Mouse (Mus musculus): ENCODE measurements around the gene Khsrp. TPM values are rescaled to one million over a fixed set of nuclear protein-coding genes. Genes with fewer than 3 reads are reported as not detected.
A peak's percentile ranks its signal among the peaks of the same experiment; 100 is the strongest.

Gene Khsrp
- total and polyA plus RNA-seq, 3 experiments: 89.3 to 157 (median 125) TPM

DNA sequence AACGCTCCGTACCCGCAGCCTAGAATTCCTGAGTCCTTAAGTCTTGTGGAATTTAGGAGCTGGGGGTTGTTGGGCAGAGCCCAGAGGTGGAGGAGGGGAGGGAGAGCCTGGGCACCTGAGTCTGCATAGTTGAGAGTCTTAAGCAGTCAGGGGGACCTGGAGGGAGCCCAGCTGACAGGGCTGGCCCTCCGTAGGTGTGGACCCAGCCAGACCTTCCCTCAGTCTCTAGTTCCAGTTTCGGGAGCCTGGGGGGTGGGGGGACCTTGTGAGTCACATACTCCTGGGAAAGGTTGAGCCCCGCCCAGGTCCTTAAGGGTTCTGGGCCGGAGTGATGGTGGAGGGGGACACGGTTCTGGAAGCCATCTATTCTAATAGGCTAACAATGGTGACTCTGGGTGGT, 31.7 kb upstream of the Khsrp start:
- no peak for DNase-seq (ENCODE audit: low read depth, low spot score)
- H3K79me2 ChIP-seq (ENCODE audit: control insufficient read depth, insufficient read depth, low read length, poor library complexity): peaks cover 6% of the 10 kb centered on the region
- H3K9me3 ChIP-seq (replicated peaks; ENCODE audit: insufficient read depth, low read length): no peaks in the 10 kb centered on the region
- H3K36me3 ChIP-seq (ENCODE audit: control insufficient read depth in 1 of 2, insufficient read depth in 2 of 2, low read length in 2 of 2): peaks cover 0 to 16% of the 10 kb centered on the region in 2 experiments; a peak in 2 of 4 replicates
- H3K4me1 ChIP-seq (ENCODE audit: control insufficient read depth in 1 of 2, insufficient read depth in 2 of 2, low read length in 2 of 2): peaks cover 2 to 23% of the 10 kb centered on the region in 2 experiments; a peak in 3 of 4 replicates
- no peaks in the 10 kb centered on the region for H3K27me3 ChIP-seq (ENCODE audit: control insufficient read depth in 1 of 2, insufficient read depth in 2 of 2, low read length in 2 of 2)
- H3K27ac ChIP-seq (ENCODE audit: control insufficient read depth, low read depth, low read length): no peak overlapping the region
- H3K4me3 ChIP-seq (ENCODE audit: control insufficient read depth in 1 of 2, insufficient read depth in 1 of 2, low read depth in 2 of 2, low read length in 2 of 2): no peak overlapping the region
- H3K9ac ChIP-seq (ENCODE audit: control insufficient read depth, low read depth, low read length, poor library complexity, severe bottlenecking): no peak overlapping the region
- TF ChIP-seq BHLHE40 (IDR thresholded peaks at IDR 0.05; ENCODE audit: borderline replicate concordance, low read depth, low read length): no peak

DNA sequence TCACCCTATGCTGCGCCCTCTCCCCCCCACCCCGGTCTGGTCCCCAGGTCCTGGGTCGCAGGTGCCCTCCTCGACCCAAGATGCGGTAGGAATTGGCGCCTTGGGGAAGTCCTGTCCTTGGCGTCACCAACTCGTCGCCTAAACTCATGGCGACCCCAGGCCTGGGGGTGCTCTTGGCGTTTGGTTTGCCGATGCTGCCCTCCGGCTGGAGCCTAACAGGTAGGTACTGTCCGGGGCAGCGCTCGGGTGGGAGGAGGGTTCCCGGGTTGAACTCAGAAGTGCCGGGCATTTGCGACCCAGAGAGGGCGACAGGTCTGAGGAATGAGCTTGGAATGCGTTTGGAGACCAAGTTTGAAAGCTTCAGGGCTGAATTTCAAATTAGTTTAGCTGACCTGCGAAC, 31.2 kb upstream of the Khsrp start:
- no peak overlapping the region for H3K4me3 ChIP-seq (ENCODE audit: control insufficient read depth in 1 of 2, insufficient read depth in 1 of 2, low read depth in 2 of 2, low read length in 2 of 2)
- no peak overlapping the region for H3K9ac ChIP-seq (ENCODE audit: control insufficient read depth, low read depth, low read length, poor library complexity, severe bottlenecking)
- H3K27ac ChIP-seq (ENCODE audit: control insufficient read depth, low read depth, low read length): no peak overlapping the region
- H3K27me3 ChIP-seq (ENCODE audit: control insufficient read depth in 1 of 2, insufficient read depth in 2 of 2, low read length in 2 of 2): no peaks in the 10 kb centered on the region
- no peak for DNase-seq (ENCODE audit: low read depth, low spot score)
- H3K9me3 ChIP-seq (replicated peaks; ENCODE audit: insufficient read depth, low read length): no peaks in the 10 kb centered on the region
- H3K36me3 ChIP-seq (ENCODE audit: control insufficient read depth in 1 of 2, insufficient read depth in 2 of 2, low read length in 2 of 2): peaks cover 0 to 16% of the 10 kb centered on the region in 2 experiments; a peak in 2 of 4 replicates
- no peak for TF ChIP-seq MEF2A (IDR thresholded peaks at IDR 0.05; ENCODE audit: extremely low read depth, insufficient replicate concordance, low read depth, low read length, poor library complexity, severe bottlenecking)
- no peak for TF ChIP-seq MXI1 (IDR thresholded peaks at IDR 0.05; ENCODE audit: low read depth, low read length)
- no peak for TF ChIP-seq TCF12 (IDR thresholded peaks at IDR 0.05; ENCODE audit: low read depth, low read length)
- no peak for TF ChIP-seq ZKSCAN1 (IDR thresholded peaks at IDR 0.05; ENCODE audit: low read depth, low read length)
- no peak for TF ChIP-seq BHLHE40 (IDR thresholded peaks at IDR 0.05; ENCODE audit: borderline replicate concordance, low read depth, low read length)
- TF ChIP-seq CHD1 (IDR thresholded peaks at IDR 0.05; ENCODE audit: low read depth, low read length): no peak
- TF ChIP-seq SMC3 (IDR thresholded peaks at IDR 0.05; ENCODE audit: low read depth, low read length): no peak
- no peak for TF ChIP-seq TAL1 (IDR thresholded peaks at IDR 0.05; ENCODE audit: low read length)
- TF ChIP-seq KAT2A (conservative IDR thresholded peaks at IDR 0.05; ENCODE audit: low read depth, low read length): no peak
- TF ChIP-seq RCOR1 (IDR thresholded peaks at IDR 0.05; ENCODE audit: low read depth, low read length): no peak
- no peak for TF ChIP-seq HCFC1 (IDR thresholded peaks at IDR 0.05; ENCODE audit: low read depth, low read length)
- TF ChIP-seq POLR2AphosphoS5 (IDR thresholded peaks at IDR 0.05; ENCODE audit: borderline replicate concordance, low read depth, low read length): no peak
- peaks cover 2 to 23% of the 10 kb centered on the region in 2 experiments; a peak in 3 of 4 replicates for H3K4me1 ChIP-seq (ENCODE audit: control insufficient read depth in 1 of 2, insufficient read depth in 2 of 2, low read length in 2 of 2)
- H3K79me2 ChIP-seq (ENCODE audit: control insufficient read depth, insufficient read depth, low read length, poor library complexity): peaks cover 6% of the 10 kb centered on the region

DNA sequence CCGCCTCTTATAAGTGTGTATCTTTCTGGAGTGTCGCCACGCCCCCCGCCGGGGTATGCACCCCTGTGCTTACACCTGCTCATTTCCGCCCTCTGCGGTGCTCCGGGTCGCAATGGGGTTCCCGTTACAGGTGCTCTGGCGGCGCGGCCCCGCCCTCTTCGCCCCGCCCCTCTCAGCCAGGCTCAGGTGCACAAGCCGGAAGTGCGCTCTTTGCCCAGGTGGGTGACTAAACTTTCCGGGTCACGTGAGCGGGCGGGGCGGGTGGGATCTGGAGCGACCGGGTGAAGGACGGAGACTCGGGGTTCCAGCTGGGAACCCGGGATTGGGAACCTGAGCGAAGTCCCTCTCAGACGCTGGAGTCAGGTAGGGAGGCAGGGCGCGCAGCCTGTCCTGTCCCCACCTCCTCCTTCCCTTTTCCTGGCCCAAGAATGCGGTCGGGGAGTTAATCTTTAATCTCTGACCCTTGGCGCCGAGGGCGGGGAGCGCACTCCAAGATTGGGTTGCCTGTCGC, 30.7 kb upstream of the Khsrp start:
- peak overlapping the region; percentile 37 to 46 for H3K4me3 ChIP-seq (ENCODE audit: control insufficient read depth in 1 of 2, insufficient read depth in 1 of 2, low read depth in 2 of 2, low read length in 2 of 2)
- no peaks in the 10 kb centered on the region for H3K27me3 ChIP-seq (ENCODE audit: control insufficient read depth in 1 of 2, insufficient read depth in 2 of 2, low read length in 2 of 2)
- no peak overlapping the region for H3K9ac ChIP-seq (ENCODE audit: control insufficient read depth, low read depth, low read length, poor library complexity, severe bottlenecking)
- H3K9me3 ChIP-seq (replicated peaks; ENCODE audit: insufficient read depth, low read length): no peaks in the 10 kb centered on the region
- peak; percentile 67 for TF ChIP-seq USF1 (IDR thresholded peaks at IDR 0.05; ENCODE audit: low read depth, low read length)
- no peak for TF ChIP-seq MAX (IDR thresholded peaks at IDR 0.05; ENCODE audit: low read length)
- H3K27ac ChIP-seq (ENCODE audit: control insufficient read depth, low read depth, low read length): no peak overlapping the region
- peaks cover 0 to 14% of the 10 kb centered on the region in 2 experiments; a peak in 2 of 4 replicates for H3K36me3 ChIP-seq (ENCODE audit: control insufficient read depth in 1 of 2, insufficient read depth in 2 of 2, low read length in 2 of 2)
- H3K79me2 ChIP-seq (ENCODE audit: control insufficient read depth, insufficient read depth, low read length, poor library complexity): peaks cover 6% of the 10 kb centered on the region
- peaks cover 2 to 23% of the 10 kb centered on the region in 2 experiments; a peak in 3 of 4 replicates for H3K4me1 ChIP-seq (ENCODE audit: control insufficient read depth in 1 of 2, insufficient read depth in 2 of 2, low read length in 2 of 2)
- DNase-seq (ENCODE audit: low read depth, low spot score): no peak
